Mouse (Mus musculus): Measurements from ENCODE around the gene Ppp1r9a.

GRCm38 (mm10) chr6:5008166-5008565 is 105.4 kb downstream of the Ppp1r9a start:
- TF ChIP-seq CTCF (IDR thresholded peaks at IDR 0.05; ENCODE audit: extremely low read depth, insufficient read length, insufficient replicate concordance, low read depth, low read length) (no peak), POLR2A (IDR thresholded peaks at IDR 0.05; ENCODE audit: low read depth, low read length) (no peak)
